Mouse (Mus musculus) kidney, postnatal 0 days (tissue): ENCODE results near the gene B4galt3. TPM values are rescaled to one million over a fixed set of nuclear protein-coding genes. Genes with fewer than 3 reads are reported as not detected.

ENCODE experiments used
- ATAC-seq: fragments of 200-750 bp; cut with Nextera tagmentation; replicated peaks from 2 replicates; pipeline ENCODE4 v1.8.0; 2017; ENCODE audit warnings: low read depth, moderate number of reproducible peaks, moderate TSS enrichment, moderate library complexity; ENCODE audit not compliant: low FRiP score
- DNase-seq: peaks from one replicate; pipeline ENCODE4 v3.0.0-alpha.2; 2016; ENCODE audit warnings: low spot score
- H3K27ac ChIP-seq: fragments of 300-500 bp; sonication (generic); 2 replicates; pipeline ENCODE4 v1.5.1; 2014; ENCODE audit warnings: mild to moderate bottlenecking
- H3K27me3 ChIP-seq: fragments of 300-500 bp; sonication (generic); 2 replicates; pipeline ENCODE4 v1.6.1; 2014; ENCODE audit warnings: low read length, mixed read lengths; ENCODE audit not compliant: insufficient read depth
- H3K36me3 ChIP-seq: fragments of 300-500 bp; sonication (generic); 2 replicates; pipeline ENCODE4 v1.6.1; 2014; ENCODE audit warnings: low read length, mixed read lengths; ENCODE audit not compliant: insufficient read depth
- H3K4me1 ChIP-seq: fragments of 300-500 bp; sonication (generic); replicated peaks from 2 replicates; pipeline ENCODE4 v1.6.1; 2014; ENCODE audit warnings: antibody characterized with exemption, low read length, mixed read lengths; ENCODE audit not compliant: insufficient read depth
- H3K4me2 ChIP-seq: fragments of 300-500 bp; sonication (generic); 2 replicates; pipeline ENCODE4 v1.6.1; 2014; ENCODE audit warnings: mild to moderate bottlenecking, low read length, moderate library complexity, mixed read lengths
- H3K4me3 ChIP-seq: fragments of 300-500 bp; sonication (generic); replicated peaks from 2 replicates; pipeline ENCODE4 v1.5.1; 2014; ENCODE audit warnings: low read depth, low read length
- H3K9ac ChIP-seq: fragments of 300-500 bp; sonication (generic); 2 replicates; pipeline ENCODE4 v1.6.1; 2014; ENCODE audit warnings: low read depth, low read length
- H3K9me3 ChIP-seq: fragments of 300-500 bp; sonication (generic); replicated peaks from 2 replicates; pipeline ENCODE4 v1.6.1; 2016; ENCODE audit warnings: low read length, inconsistent platforms, mixed read lengths
- CTCF ChIP-seq: IDR thresholded peaks from 2 replicates; pipeline ENCODE4 v1.5.1; 2016; ENCODE audit warnings: antibody characterized with exemption, low read depth, mild to moderate bottlenecking, moderate library complexity
- WGBS: fragments of 180-500 bp; shearing (Covaris S2); extraction: QIAGEN DNeasy Blood & Tissue Kit; methylation state at CpG from one replicate; pipeline ENCODE4 v1.1.7; 2014; 5-methylcytosine and 5-hydroxymethylcytosine counted together
- polyA plus RNA-seq: library from polyadenylated mRNA; unstranded; fragments of >200 nt; fragmentation: Nextera tagmentation; extraction: Ambion mirVana; gene quantifications from 2 replicates; pipeline ENCODE4 v1.2.1, GENCODE M21; 2015

Gene B4galt3
- polyA plus RNA-seq, 1 experiment from 2014 or later: 63.9 TPM

- WGBS: 76% methylated on average over 2 of the region's 2 CpGs
These were observed 46.3 kb upstream of the B4galt3 start for GRCm38 (mm10) chr1:171223796-171224195.

GRCm38 (mm10) chr1:171224857-171225256, 45.3 kb upstream of the B4galt3 start, which contains the start of gene Apoa2:
Apoa2 (plus strand) TSS chr1:171225054.
- Histone ChIP-seq H3K4me1 (peaks cover 11% of the 10 kb centered on the region), H3K27me3 (no peaks in the 10 kb centered on the region), H3K4me3 (no peak within 1 kb of the TSS), H3K36me3 (peaks cover under 1% of the 10 kb centered on the region), H3K9ac (no peak within 1 kb of the TSS), H3K27ac (no peak within 1 kb of the TSS; the same call in 1 of the 2 replicates), H3K9me3 (no peaks in the 10 kb centered on the region), H3K4me2 (no peak within 1 kb of the TSS)
- TF ChIP-seq CTCF: no peak
- DNase-seq (no peak), ATAC-seq (no peak)
- 63% methylated on average over 5 of the region's 5 CpGs for WGBS

More at GRCm38 (mm10) chr1:171223796-171224195, 46.3 kb upstream of the B4galt3 start:
- H3K27me3 ChIP-seq: no peaks in the 10 kb centered on the region
- peaks cover 10% of the 10 kb centered on the region for H3K36me3 ChIP-seq
- no peak for ATAC-seq
- H3K4me2 ChIP-seq: no peak overlapping the region
- H3K4me3 ChIP-seq: no peak overlapping the region
- no peak overlapping the region for H3K27ac ChIP-seq
- no peak for TF ChIP-seq CTCF
- no peaks in the 10 kb centered on the region for H3K9me3 ChIP-seq
- DNase-seq: no peak
- peaks cover 11% of the 10 kb centered on the region for H3K4me1 ChIP-seq
- no peak overlapping the region for H3K9ac ChIP-seq

GRCm38 (mm10) chr1:171226780-171227179, 43.3 kb upstream of the B4galt3 start:
- TF ChIP-seq CTCF: no peak
- no peak for DNase-seq
- Histone ChIP-seq H3K27ac (no peak overlapping the region), H3K9me3 (no peaks in the 10 kb centered on the region), H3K27me3 (no peaks in the 10 kb centered on the region), H3K4me3 (no peak overlapping the region), H3K9ac (no peak overlapping the region), H3K4me2 (no peak overlapping the region), H3K36me3 (no peaks in the 10 kb centered on the region), H3K4me1 (peaks cover 6% of the 10 kb centered on the region; the same call in 1 of the 2 replicates)
- ATAC-seq: no peak
- 55% methylated on average over 4 of the region's 4 CpGs for WGBS

GRCm38 (mm10) chr1:171227879-171228278, 42.2 kb upstream of the B4galt3 start:
- ATAC-seq (no peak), DNase-seq (no peak)
- Histone ChIP-seq H3K27me3 (no peaks in the 10 kb centered on the region), H3K27ac (no peak overlapping the region), H3K36me3 (no peaks in the 10 kb centered on the region), H3K9me3 (no peaks in the 10 kb centered on the region), H3K4me3 (no peak overlapping the region), H3K4me1 (0 out of 2 replicates have a peak, but pooled peaks cover 6% of the 10 kb centered on the region), H3K9ac (no peak overlapping the region), H3K4me2 (no peak overlapping the region)
- 95% methylated on average over 1 of the region's 1 CpGs for WGBS
- no peak for TF ChIP-seq CTCF

GRCm38 (mm10) chr1:171229750-171230149, 40.4 kb upstream of the B4galt3 start:
- no peaks in the 10 kb centered on the region for H3K9me3 ChIP-seq
- no peak overlapping the region for H3K4me3 ChIP-seq
- peaks cover 12% of the 10 kb centered on the region for H3K36me3 ChIP-seq
- no peaks in the 10 kb centered on the region for H3K27me3 ChIP-seq
- 0 out of 2 replicates have a peak overlapping the region, but pooled peaks have one; percentile 31 for H3K27ac ChIP-seq
- no peak for DNase-seq
- TF ChIP-seq CTCF: no peak
- 0 out of 2 replicates have a peak, but pooled peaks cover 3% of the 10 kb centered on the region for H3K4me1 ChIP-seq
- ATAC-seq: no peak
- WGBS: 56% methylated on average over 6 of the region's 6 CpGs
- H3K9ac ChIP-seq: no peak overlapping the region
- H3K4me2 ChIP-seq: no peak overlapping the region

GRCm38 (mm10) chr1:171230215-171230614, 39.9 kb upstream of the B4galt3 start:
- DNase-seq (no peak), ATAC-seq (peak; percentile 38; the same call in 1 of the 2 replicates)
- H3K27me3 ChIP-seq: no peaks in the 10 kb centered on the region
- no peaks in the 10 kb centered on the region for H3K9me3 ChIP-seq
- no peak overlapping the region for H3K4me2 ChIP-seq
- no peak overlapping the region for H3K9ac ChIP-seq
- 53% methylated on average over 3 of the region's 3 CpGs for WGBS
- H3K27ac ChIP-seq: peak overlapping the region; percentile 31; the same call in 1 of the 2 replicates
- peaks cover 16% of the 10 kb centered on the region for H3K36me3 ChIP-seq
- no peak overlapping the region for H3K4me3 ChIP-seq
- 0 out of 2 replicates have a peak, but pooled peaks cover 3% of the 10 kb centered on the region for H3K4me1 ChIP-seq
- no peak for TF ChIP-seq CTCF

GRCm38 (mm10) chr1:171231844-171232243, 38.3 kb upstream of the B4galt3 start:
- no peak overlapping the region for H3K4me3 ChIP-seq
- WGBS: 76% methylated on average over 4 of the region's 4 CpGs
- no peaks in the 10 kb centered on the region for H3K27me3 ChIP-seq
- H3K27ac ChIP-seq: no peak overlapping the region
- DNase-seq (no peak), ATAC-seq (no peak)
- no peak overlapping the region for H3K9ac ChIP-seq
- no peak for TF ChIP-seq CTCF
- H3K36me3 ChIP-seq: peaks cover 28% of the 10 kb centered on the region
- 0 out of 2 replicates have a peak, but pooled peaks cover 3% of the 10 kb centered on the region for H3K4me1 ChIP-seq
- H3K9me3 ChIP-seq: no peaks in the 10 kb centered on the region
- H3K4me2 ChIP-seq: no peak overlapping the region
